Mouse (Mus musculus) limb, embryonic 11.5 days (tissue): ENCODE results near the gene Fbxl19. TPM values are rescaled to one million over a fixed set of nuclear protein-coding genes. Genes with fewer than 3 reads are reported as not detected.

Experiments
- ATAC-seq: fragments of 200-750 bp; cut with Nextera tagmentation; 2 replicates; pipeline ENCODE4 v1.8.0; 2017; ENCODE audit warnings: low read depth; ENCODE audit not compliant: insufficient number of reproducible peaks, low FRiP score, low TSS enrichment
- DNase-seq: peaks from one replicate; pipeline ENCODE4 v3.0.0-alpha.2; 2015; ENCODE audit warnings: low spot score
- H3K27ac ChIP-seq: fragments of 300-500 bp; sonication (generic); replicated peaks from 2 replicates; pipeline ENCODE4 v1.5.1; 2014; ENCODE audit warnings: low read depth, mild to moderate bottlenecking, low read length
- H3K27me3 ChIP-seq: fragments of 300-500 bp; sonication (generic); 2 replicates; pipeline ENCODE4 v1.6.1; 2014; ENCODE audit warnings: mild to moderate bottlenecking, low read length, mixed read lengths; ENCODE audit not compliant: control insufficient read depth, insufficient read depth
- H3K36me3 ChIP-seq: fragments of 300-500 bp; sonication (generic); 2 replicates; pipeline ENCODE4 v1.6.1; 2014; ENCODE audit warnings: mild to moderate bottlenecking, low read length, moderate library complexity, mixed read lengths; ENCODE audit not compliant: control insufficient read depth, insufficient read depth
- H3K4me1 ChIP-seq: fragments of 300-500 bp; sonication (generic); 2 replicates; pipeline ENCODE4 v1.6.1; 2014; ENCODE audit warnings: low read length, mixed read lengths; ENCODE audit not compliant: control insufficient read depth, insufficient read depth
- H3K4me2 ChIP-seq: fragments of 300-500 bp; sonication (generic); 2 replicates; pipeline ENCODE4 v1.6.1; 2014; ENCODE audit warnings: low read depth, mild to moderate bottlenecking, moderate library complexity; ENCODE audit not compliant: severe bottlenecking
- H3K4me3 ChIP-seq: fragments of 300-500 bp; sonication (generic); 2 replicates; pipeline ENCODE4 v1.5.1; 2014; ENCODE audit warnings: low read depth, low read length
- H3K9ac ChIP-seq: fragments of 300-500 bp; sonication (generic); 2 replicates; pipeline ENCODE4 v1.6.1; 2014; ENCODE audit warnings: mild to moderate bottlenecking, low read length
- H3K9me3 ChIP-seq: fragments of 300-500 bp; sonication (generic); 2 replicates; pipeline ENCODE4 v1.6.1; 2016; ENCODE audit warnings: low read length; ENCODE audit not compliant: control insufficient read depth
- WGBS: fragments of 180-500 bp; shearing (Covaris S2); extraction: QIAGEN DNeasy Blood & Tissue Kit; methylation state at CpG from one replicate; pipeline ENCODE4 v1.1.7; 2014; 5-methylcytosine and 5-hydroxymethylcytosine counted together
- polyA plus RNA-seq: library from polyadenylated mRNA; unstranded; fragments of >200 nt; fragmentation: Nextera tagmentation; extraction: Ambion mirVana; gene quantifications from 2 replicates; pipeline ENCODE4 v1.2.1, GENCODE M21; 2014

Fbxl19 gene
- polyA plus RNA-seq, 1 experiment from 2014 or later = 10.9 TPM

DNA sequence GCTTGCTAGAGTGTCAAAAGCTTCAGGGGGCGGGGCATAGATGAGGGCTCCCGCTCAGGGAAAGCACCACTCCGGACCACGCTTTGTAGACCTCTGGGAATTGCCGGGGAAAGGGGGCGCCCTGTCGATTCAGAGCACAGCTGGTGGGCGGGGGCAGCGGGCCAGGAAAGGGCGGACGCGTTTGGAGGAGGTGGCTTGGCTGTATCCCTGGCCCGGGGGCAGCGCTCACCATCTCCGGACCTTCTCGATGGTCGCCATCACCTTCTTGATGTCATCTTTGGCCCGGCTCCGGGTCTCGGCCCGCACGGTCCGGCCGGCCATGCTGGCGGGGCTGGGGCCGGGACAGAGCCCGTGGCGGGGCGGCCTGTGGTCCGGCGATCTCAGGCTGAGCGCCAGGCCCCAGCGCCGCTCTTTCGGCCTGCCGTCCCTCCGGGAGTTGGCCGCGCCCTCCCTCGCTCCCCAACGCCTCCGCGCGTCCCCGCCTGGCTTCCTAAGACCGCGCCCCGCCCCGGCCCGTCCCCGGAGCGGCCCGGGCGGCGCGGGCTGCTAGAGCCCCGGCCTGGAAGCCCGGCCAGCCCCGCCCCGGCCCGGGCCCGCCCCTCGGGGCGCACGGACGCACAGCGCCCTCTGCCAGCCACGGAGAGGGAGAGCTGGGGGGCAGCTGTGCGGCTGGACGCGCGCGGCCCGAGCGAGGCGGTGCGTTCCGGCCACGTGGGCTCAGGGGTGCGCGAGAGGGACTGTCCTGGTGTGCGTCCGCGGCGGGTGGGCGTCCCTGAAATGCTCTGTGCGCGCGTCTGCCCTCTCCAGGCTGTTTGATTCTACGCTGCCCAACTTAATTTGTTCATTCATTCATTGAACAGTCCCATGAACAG, 35.9 kb upstream of the Fbxl19 start, which contains the start of gene Bcl7c:
Gene Bcl7c (minus strand): TSS at position 727 of the 872 bp plus-strand sequence.
- Histone ChIP-seq H3K9me3 (no peaks in the 10 kb centered on the region), H3K27me3 (no peaks in the 10 kb centered on the region), H3K27ac (peak within 1 kb of the TSS; percentile 95), H3K9ac (peak within 1 kb of the TSS; percentile 82), H3K4me2 (peak within 1 kb of the TSS; percentile 86), H3K4me3 (peak within 1 kb of the TSS; percentile 68), H3K36me3 (peaks cover 10% of the 10 kb centered on the region), H3K4me1 (peaks cover 22% of the 10 kb centered on the region)
- under 1% methylated on average over 86 of the region's 90 CpGs for WGBS
- ATAC-seq = peak; percentile 67
- peak; percentile 94 for DNase-seq

DNA sequence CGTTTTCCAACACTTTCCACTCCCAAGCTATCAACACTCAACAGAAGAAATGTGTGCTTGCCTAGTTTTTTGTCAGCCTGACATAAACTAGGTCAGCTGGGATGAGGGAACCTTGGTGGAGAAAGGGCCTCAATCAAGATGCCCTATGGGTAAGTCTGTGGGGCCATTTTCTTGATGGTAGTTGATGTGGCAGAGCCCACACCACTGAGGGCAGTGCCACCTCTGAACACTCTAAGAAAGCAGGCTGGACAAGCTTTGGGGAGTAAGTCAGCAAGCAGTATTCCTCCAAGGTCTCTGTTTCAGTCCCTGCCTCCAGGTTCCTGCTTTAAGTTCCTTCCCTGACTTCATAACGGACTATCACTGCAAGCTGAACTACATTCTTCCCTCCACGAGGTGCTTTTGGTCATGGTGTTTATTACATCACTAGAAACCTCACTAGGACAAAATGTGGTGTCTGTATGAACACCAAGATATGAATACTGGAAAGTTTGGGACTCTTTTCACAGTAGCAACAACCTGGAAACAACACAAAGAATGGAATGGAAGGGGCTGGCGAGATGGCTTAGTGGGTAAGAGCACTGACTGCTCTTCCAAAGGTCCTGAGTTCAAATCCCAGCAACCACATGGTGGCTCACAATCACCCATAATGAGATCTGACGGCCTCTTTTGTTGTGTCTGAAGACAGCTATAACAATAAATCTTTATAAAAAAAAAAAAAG, 34.9 kb upstream of the Fbxl19 start:
- Histone ChIP-seq H3K4me2 (peak overlapping the region; percentile 86), H3K36me3 (peaks cover 10% of the 10 kb centered on the region), H3K27me3 (no peaks in the 10 kb centered on the region), H3K9me3 (no peaks in the 10 kb centered on the region), H3K4me3 (peak overlapping the region; percentile 68), H3K9ac (peak overlapping the region; percentile 82; the same call in 1 of the 2 replicates), H3K27ac (peak overlapping the region; percentile 95; the same call in 1 of the 2 replicates), H3K4me1 (peaks cover 29% of the 10 kb centered on the region)
- ATAC-seq (no peak), DNase-seq (no peak)
- WGBS = 82% methylated on average over 5 of the region's 5 CpGs

DNA sequence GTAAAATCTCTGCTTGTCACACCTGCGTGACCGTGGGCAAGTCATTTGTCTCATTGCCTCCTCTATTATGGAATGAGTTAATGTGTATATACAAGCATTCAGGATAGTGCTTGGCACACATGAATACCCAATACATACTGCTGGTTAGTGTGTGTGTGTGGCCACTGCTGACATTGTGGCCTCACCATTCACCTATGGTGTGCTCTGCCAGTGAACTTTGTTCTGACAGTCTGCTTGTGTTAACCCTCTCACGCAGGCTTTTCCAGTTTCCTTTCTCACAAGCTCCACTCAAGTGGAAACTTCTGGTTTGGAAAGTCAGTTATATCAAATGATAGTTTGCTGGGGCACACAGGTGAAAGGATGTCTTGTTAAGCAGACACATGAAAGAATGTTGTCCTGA, 33.3 kb upstream of the Fbxl19 start:
- no peak for ATAC-seq
- WGBS = 96% methylated on average over 3 of the region's 3 CpGs
- peaks cover 2% of the 10 kb centered on the region; the same call in 1 of the 2 replicates for H3K36me3 ChIP-seq
- no peak overlapping the region; the same call in 1 of the 2 replicates for H3K4me2 ChIP-seq
- H3K4me3 ChIP-seq = no peak overlapping the region
- peaks cover 29% of the 10 kb centered on the region for H3K4me1 ChIP-seq
- H3K27ac ChIP-seq = peak overlapping the region; percentile 85
- H3K27me3 ChIP-seq = no peaks in the 10 kb centered on the region
- DNase-seq = no peak
- H3K9me3 ChIP-seq = no peaks in the 10 kb centered on the region
- H3K9ac ChIP-seq = no peak overlapping the region

GRCm38 (mm10) chr7:127711456-127711855, 32.9 kb upstream of the Fbxl19 start:
- DNase-seq (no peak), ATAC-seq (no peak)
- peaks cover under 1% of the 10 kb centered on the region; the same call in 1 of the 2 replicates for H3K36me3 ChIP-seq
- H3K4me3 ChIP-seq = no peak overlapping the region
- H3K9me3 ChIP-seq = no peaks in the 10 kb centered on the region
- peak overlapping the region; percentile 7; the same call in 1 of the 2 replicates for H3K9ac ChIP-seq
- no peaks in the 10 kb centered on the region for H3K27me3 ChIP-seq
- peak overlapping the region; percentile 85 for H3K27ac ChIP-seq
- WGBS = 81% methylated on average over 3 of the region's 3 CpGs
- peak overlapping the region; percentile 22 for H3K4me2 ChIP-seq
- peaks cover 29% of the 10 kb centered on the region for H3K4me1 ChIP-seq

DNA sequence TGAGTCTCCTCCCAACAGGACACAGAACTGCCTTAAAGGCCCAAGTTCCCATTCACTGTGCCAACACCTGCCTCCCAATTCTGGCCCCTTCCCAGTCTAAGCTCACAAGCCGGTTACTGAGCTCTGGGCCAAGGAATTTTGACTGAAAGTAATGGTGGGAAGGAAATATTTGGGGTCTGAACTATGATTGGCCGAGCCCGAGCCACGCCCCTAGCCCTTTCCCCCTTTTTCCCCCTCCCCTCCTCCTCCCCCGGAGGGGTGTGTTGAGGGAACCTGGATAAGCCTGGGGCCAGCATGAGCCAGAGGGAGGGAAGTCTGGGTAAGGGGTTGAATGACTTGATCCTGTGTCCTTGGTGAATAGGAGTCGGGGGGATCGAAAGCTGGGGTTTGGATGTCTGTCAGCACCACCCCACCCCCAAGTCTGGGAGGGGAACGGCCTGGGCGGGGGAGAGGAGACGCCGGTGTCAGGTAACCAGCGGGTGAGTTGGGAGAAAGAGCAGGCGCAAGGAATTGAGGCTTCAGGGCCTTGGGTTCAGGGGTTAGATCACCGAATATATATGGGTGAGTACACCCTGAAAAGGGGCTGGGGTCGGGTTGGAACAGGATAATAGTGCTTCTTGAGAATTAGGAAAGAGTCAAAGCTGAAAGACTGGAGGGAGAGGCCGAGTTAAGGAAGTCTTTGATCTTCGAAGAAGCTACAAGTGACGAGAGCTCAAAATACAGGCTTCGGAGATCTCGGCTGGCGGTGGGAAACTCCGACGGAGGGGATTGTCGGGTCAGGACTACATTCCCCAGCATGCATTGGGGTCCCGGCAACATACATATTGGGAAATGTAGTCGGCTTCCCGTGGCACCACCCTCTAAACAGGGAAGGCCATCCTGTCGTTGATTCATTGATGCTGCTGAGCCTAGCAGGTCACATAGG, 31.6 kb upstream of the Fbxl19 start, which contains the start of gene Ctf1:
Gene Ctf1 (plus strand): TSS at position 276 of the 925 bp plus-strand sequence.
- Histone ChIP-seq H3K27ac (peak within 1 kb of the TSS; percentile 85), H3K4me1 (peaks cover 24% of the 10 kb centered on the region), H3K36me3 (no peaks in the 10 kb centered on the region), H3K4me2 (peak within 1 kb of the TSS; percentile 64), H3K9ac (peak within 1 kb of the TSS; percentile 66), H3K9me3 (no peaks in the 10 kb centered on the region), H3K27me3 (no peaks in the 10 kb centered on the region), H3K4me3 (peak within 1 kb of the TSS; percentile 39)
- under 1% methylated on average over 28 of the region's 28 CpGs for WGBS
- peak; percentile 90 for DNase-seq
- ATAC-seq = peak; percentile 75

DNA sequence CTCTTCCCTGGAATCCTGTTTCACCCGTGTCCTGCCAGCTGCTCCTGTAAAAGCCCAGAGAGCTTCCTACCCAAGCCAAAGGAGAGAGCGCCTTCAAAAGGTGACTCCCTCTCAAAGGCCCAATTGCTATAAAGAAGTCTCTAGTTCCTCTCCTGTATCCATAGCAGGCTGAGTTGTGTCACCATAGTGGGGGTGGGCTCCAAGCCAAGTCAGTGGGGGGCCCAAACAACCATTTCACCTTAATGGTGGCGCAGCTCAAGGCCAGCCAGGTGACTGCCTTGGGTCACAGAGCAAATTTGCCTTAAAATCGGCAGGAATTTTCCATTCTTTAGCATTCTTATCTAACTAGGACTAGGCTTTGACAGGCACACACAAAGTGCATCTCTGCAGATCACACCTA, 29.5 kb upstream of the Fbxl19 start:
- no peak overlapping the region for H3K9ac ChIP-seq
- H3K4me3 ChIP-seq = no peak overlapping the region
- H3K36me3 ChIP-seq = no peaks in the 10 kb centered on the region
- no peak for DNase-seq
- 84% methylated on average over 4 of the region's 4 CpGs for WGBS
- no peak overlapping the region for H3K4me2 ChIP-seq
- no peaks in the 10 kb centered on the region for H3K9me3 ChIP-seq
- peaks cover 20% of the 10 kb centered on the region for H3K4me1 ChIP-seq
- no peak overlapping the region for H3K27ac ChIP-seq
- H3K27me3 ChIP-seq = no peaks in the 10 kb centered on the region
- ATAC-seq = no peak

DNA sequence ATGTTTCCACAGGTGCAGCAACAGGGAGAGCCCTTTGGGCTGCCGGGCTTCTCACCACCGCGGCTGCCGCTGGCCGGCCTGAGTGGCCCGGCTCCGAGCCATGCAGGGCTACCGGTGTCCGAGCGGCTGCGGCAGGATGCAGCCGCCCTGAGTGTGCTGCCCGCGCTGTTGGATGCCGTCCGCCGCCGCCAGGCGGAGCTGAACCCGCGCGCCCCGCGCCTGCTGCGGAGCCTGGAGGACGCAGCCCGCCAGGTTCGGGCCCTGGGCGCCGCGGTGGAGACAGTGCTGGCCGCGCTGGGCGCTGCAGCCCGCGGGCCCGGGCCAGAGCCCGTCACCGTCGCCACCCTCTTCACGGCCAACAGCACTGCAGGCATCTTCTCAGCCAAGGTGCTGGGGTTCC, 27.4 kb upstream of the Fbxl19 start:
- ATAC-seq = no peak

More for the DNA sequence above, 27.4 kb upstream of the Fbxl19 start:
- Histone ChIP-seq H3K9ac (peak overlapping the region; percentile 61), H3K4me3 (peak overlapping the region; percentile 24), H3K9me3 (no peaks in the 10 kb centered on the region), H3K27me3 (no peaks in the 10 kb centered on the region), H3K4me2 (peak overlapping the region; percentile 71), H3K4me1 (peaks cover 11% of the 10 kb centered on the region; the same call in 1 of the 2 replicates), H3K36me3 (no peaks in the 10 kb centered on the region), H3K27ac (0 out of 2 replicates have a peak overlapping the region, but pooled peaks have one; percentile 1)
- peak; percentile 77 for DNase-seq
- under 1% methylated on average over 41 of the region's 41 CpGs for WGBS
